ENCODE assay signal across 30 mouse cellular contexts in the genomic region with DNA sequence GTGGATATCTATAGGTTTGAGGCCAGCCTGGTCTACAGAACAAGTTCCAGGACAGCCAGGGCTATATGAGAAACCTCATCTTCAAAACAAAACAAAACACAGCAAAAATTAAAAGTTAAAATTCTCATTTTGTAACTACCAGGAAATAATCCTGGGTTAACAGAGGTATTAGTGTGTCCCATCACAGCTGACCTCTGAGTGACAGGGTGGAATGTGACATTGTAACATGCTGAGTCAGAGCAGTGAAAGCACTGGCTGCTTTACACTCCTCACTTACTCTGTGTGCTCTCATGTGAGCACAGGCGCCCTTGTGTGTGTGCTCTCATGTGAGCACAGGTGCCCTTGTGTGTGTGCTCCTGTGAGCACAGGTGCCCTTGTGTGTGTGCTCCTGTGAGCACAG. TPM values are rescaled to one million over a fixed set of nuclear protein-coding genes. Genes with fewer than 3 reads are reported as not detected.
"Had no signal": no experiment of that assay in that cellular context is flagged by ENCODE, and none has a peak within 500 bp of the region (broad histone marks: within the 10 kb centered on the region; RNA-seq: fewer than 3 reads in every experiment).

No protein-coding gene starts in this region.

- H3K9ac ChIP-seq: hindbrain, embryonic 12.5 days; hindbrain, embryonic 14.5 days; intestine, embryonic 15.5 days; limb, embryonic 12.5 days; liver, embryonic 13.5 days; liver, embryonic 15.5 days had no signal

- H3K4me2 ChIP-seq: heart, embryonic 11.5 days; hindbrain, embryonic 12.5 days; hindbrain, embryonic 14.5 days; intestine, embryonic 15.5 days; limb, embryonic 12.5 days; liver, embryonic 11.5 days; liver, embryonic 13.5 days; liver, embryonic 15.5 days had no signal

- H3K9me3 ChIP-seq: hindbrain, embryonic 10.5 days; hindbrain, embryonic 12.5 days; intestine, embryonic 15.5 days; limb, embryonic 10.5 days; limb, embryonic 12.5 days; liver, embryonic 13.5 days; liver, embryonic 15.5 days had no signal

- ATAC-seq: hindbrain, embryonic 16.5 days; inflammation-experienced regulatory T-cells, adult 6 months; intestine, embryonic 15.5 days; intestine, postnatal 0 days had no signal

- H3K36me3 ChIP-seq: hindbrain, embryonic 10.5 days; intestine, embryonic 15.5 days; limb, embryonic 10.5 days; limb, embryonic 12.5 days; liver, embryonic 13.5 days; liver, embryonic 15.5 days had no signal

- H3K27ac ChIP-seq: hindbrain, embryonic 10.5 days; hindbrain, embryonic 12.5 days; hindbrain, embryonic 14.5 days; intestine, embryonic 15.5 days; layer of hippocampus, adult 2 months; limb, embryonic 10.5 days; limb, embryonic 12.5 days; liver, embryonic 13.5 days; liver, embryonic 15.5 days had no signal

- H3K4me3 ChIP-seq: hindbrain, embryonic 10.5 days; hindbrain, embryonic 12.5 days; intestine, embryonic 15.5 days; layer of hippocampus, adult 2 months; left cerebral cortex, adult 2 months; limb, embryonic 10.5 days; limb, embryonic 12.5 days; liver, embryonic 13.5 days; liver, embryonic 15.5 days had no signal

- DNase-seq: gastrocnemius, postnatal 14 days; kidney, adult 18-20 months; kidney, adult 8-10 months; kidney, postnatal 10 days; kidney, postnatal 25 days; kidney, postnatal 4 days; liver; liver, embryonic 13.5 days had no signal

- H3K27me3 ChIP-seq: intestine, embryonic 15.5 days; limb, embryonic 12.5 days had no signal

RNA-seq across cellular contexts. Expression of a gene that starts 8.6 kb away (rescaled TPM):
- total RNA-seq: heart, postnatal 4 days; layer of hippocampus, adult 2 months; layer of hippocampus, postnatal 10 days; layer of hippocampus, postnatal 25 days had no signal
- polyA plus RNA-seq: heart, embryonic 11.5 days; heart, embryonic 14.5 days; hindbrain, embryonic 10.5 days; hindbrain, embryonic 12.5 days; hindbrain, embryonic 16.5 days; intestine, postnatal 0 days; limb, embryonic 10.5 days; limb, embryonic 12.5 days; limb, embryonic 14.5 days; liver, embryonic 15.5 days had no signal

RNA-seq across cellular contexts. Expression of a gene that starts 16.3 kb away (rescaled TPM):
- total RNA-seq: gastrocnemius, adult 8-10 months; granulocyte monocyte progenitor cell, adult 5-6 weeks; heart, postnatal 4 days; layer of hippocampus, postnatal 10 days; layer of hippocampus, postnatal 25 days; left cerebral cortex, adult 2 months; left cerebral cortex, postnatal 36 days had no signal
